Mouse (Mus musculus) bone marrow macrophage, adult 2 months (primary cell): ENCODE measurements around the gene Fis1.

Experiments
- CTCF ChIP-seq: IDR thresholded peaks from 2 replicates; pipeline ENCODE4 v1.5.1; 2012; ENCODE audit warnings: low read depth, mild to moderate bottlenecking, low read length, moderate library complexity
- POLR2A ChIP-seq: IDR thresholded peaks from 2 replicates; pipeline ENCODE4 v1.6.1; 2012; ENCODE audit warnings: mild to moderate bottlenecking, low read depth, low read length, borderline replicate concordance

GRCm38 (mm10) chr5:136919546-136920301 is 33.4 kb upstream of the Fis1 start:
- TF ChIP-seq POLR2A (no peak), CTCF (no peak)
